Mouse (Mus musculus) kidney, embryonic 16.5 days (tissue): ENCODE measurements around the gene Crtc2. TPM values are rescaled to one million over a fixed set of nuclear protein-coding genes. Genes with fewer than 3 reads are reported as not detected.
"Not testable (repeated sequence)": the region's sequence is repeated elsewhere in the genome, so short reads cannot be mapped to it uniquely, and the experiment has no call there.

ENCODE experiments used
- ATAC-seq: fragments of 200-750 bp; cut with Nextera tagmentation; 2 replicates; pipeline ENCODE4 v1.8.0; 2017; ENCODE audit warnings: moderate TSS enrichment; ENCODE audit not compliant: low FRiP score, low TSS enrichment
- H3K27ac ChIP-seq: fragments of 300-500 bp; sonication (generic); 2 replicates; pipeline ENCODE4 v1.5.1; 2014; ENCODE audit warnings: low read length
- H3K27me3 ChIP-seq: fragments of 300-500 bp; sonication (generic); 2 replicates; pipeline ENCODE4 v1.6.1; 2014; ENCODE audit warnings: low read length, control low read depth, mixed read lengths; ENCODE audit not compliant: insufficient read depth
- H3K36me3 ChIP-seq: fragments of 300-500 bp; sonication (generic); 2 replicates; pipeline ENCODE4 v1.6.1; 2014; ENCODE audit warnings: low read length, control low read depth, mixed read lengths; ENCODE audit not compliant: insufficient read depth
- H3K4me1 ChIP-seq: fragments of 300-500 bp; sonication (generic); 2 replicates; pipeline ENCODE4 v1.6.1; 2014; ENCODE audit warnings: low read length, control low read depth, mixed read lengths; ENCODE audit not compliant: insufficient read depth
- H3K4me2 ChIP-seq: fragments of 300-500 bp; sonication (generic); replicated peaks from 2 replicates; pipeline ENCODE4 v1.6.1; 2014; ENCODE audit warnings: low read depth, low read length
- H3K4me3 ChIP-seq: fragments of 300-500 bp; sonication (generic); 2 replicates; pipeline ENCODE4 v1.5.1; 2014; ENCODE audit warnings: mild to moderate bottlenecking, low read length
- H3K9ac ChIP-seq: fragments of 300-500 bp; sonication (generic); replicated peaks from 2 replicates; pipeline ENCODE4 v1.6.1; 2014; ENCODE audit warnings: low read length
- H3K9me3 ChIP-seq: fragments of 300-500 bp; sonication (generic); 2 replicates; pipeline ENCODE4 v1.6.1; 2016; ENCODE audit warnings: low read length, control low read depth
- WGBS: fragments of 180-500 bp; shearing (Covaris S2); extraction: QIAGEN DNeasy Blood & Tissue Kit; methylation state at CpG from one replicate; pipeline ENCODE4 v1.1.7; 2014; 5-methylcytosine and 5-hydroxymethylcytosine counted together
- polyA plus RNA-seq: library from polyadenylated mRNA; unstranded; fragments of >200 nt; fragmentation: Nextera tagmentation; extraction: Ambion mirVana; gene quantifications from 2 replicates; pipeline ENCODE4 v1.2.1, GENCODE M21; 2015

Crtc2 gene
- polyA plus RNA-seq, 1 experiment from 2014 or later, result 24.8 TPM

DNA sequence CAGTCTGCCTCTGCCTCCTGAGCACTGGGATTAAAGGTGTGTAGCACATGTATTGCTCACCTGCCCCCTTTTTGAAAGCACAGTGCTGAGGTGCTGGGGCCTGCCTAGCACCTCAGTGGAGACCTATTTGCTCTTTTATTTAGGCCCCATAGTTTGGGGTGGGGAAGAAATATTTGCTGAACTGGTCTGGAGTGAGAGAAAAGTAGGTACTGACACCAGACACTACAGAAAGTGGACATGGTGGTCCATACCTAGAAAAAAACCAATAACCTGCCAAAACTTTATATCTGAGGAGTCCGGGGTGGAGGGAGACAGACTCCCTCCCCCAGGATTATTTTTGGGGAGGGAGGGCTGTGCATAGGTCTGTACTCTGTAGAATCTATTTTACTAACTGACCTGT lies 789 bp upstream of the Crtc2 start:
- not testable (repeated sequence) for H3K4me3 ChIP-seq, H3K27ac ChIP-seq, H3K9me3 ChIP-seq, H3K27me3 ChIP-seq, H3K4me2 ChIP-seq, H3K9ac ChIP-seq
- peaks cover 29% of the 10 kb centered on the region for H3K4me1 ChIP-seq
- peak; percentile 1; the same call in 1 of the 2 replicates for ATAC-seq
- H3K36me3 ChIP-seq, result peaks cover 25% of the 10 kb centered on the region
- 84% methylated on average over 1 of the region's 1 CpGs for WGBS

DNA sequence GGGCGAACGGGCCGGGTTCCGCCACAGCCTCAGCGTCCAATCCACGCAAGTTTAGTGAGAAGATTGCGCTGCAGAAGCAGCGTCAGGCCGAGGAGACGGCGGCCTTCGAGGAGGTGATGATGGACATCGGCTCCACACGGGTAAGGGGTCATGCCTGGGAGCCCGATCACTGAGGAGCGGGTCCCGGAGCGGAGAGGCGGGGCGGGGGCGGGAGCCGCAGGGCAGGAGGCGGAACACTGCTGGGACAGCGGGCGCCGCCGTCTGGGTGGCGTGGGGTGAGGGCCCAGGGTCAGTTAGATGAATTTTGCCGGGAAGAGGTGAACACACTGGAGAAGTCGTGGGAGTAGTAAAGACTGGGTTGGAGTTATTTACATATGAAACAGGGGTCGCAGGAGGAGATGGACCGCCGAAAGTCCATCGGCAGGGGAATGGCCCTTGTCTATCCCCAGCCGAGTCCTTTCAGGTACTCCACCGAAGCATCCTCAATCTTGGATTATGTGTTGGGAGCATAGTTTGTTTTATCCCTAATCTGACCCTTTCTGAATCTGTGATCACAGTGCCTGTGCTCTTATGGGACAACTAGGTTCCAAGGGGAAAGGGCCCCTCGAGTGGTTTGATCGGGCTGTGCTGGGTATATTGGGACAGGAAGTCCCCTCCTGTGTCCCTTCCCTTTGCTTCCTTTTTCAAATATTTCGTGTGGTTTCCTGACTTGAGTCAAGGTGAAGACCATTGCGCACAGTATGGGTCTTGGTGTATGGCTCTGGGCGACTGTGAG lies 643 bp downstream of the Crtc2 start:
- no peaks in the 10 kb centered on the region for H3K9me3 ChIP-seq
- peak overlapping the region; percentile 87 for H3K4me3 ChIP-seq
- H3K4me1 ChIP-seq, result peaks cover 17% of the 10 kb centered on the region
- under 1% methylated on average over 41 of the region's 41 CpGs for WGBS
- no peaks in the 10 kb centered on the region for H3K27me3 ChIP-seq
- peak overlapping the region; percentile 84 for H3K4me2 ChIP-seq
- peak overlapping the region; percentile 90 for H3K27ac ChIP-seq
- peak overlapping the region; percentile 95 for H3K9ac ChIP-seq
- ATAC-seq, result peak; percentile 80
- peaks cover 34% of the 10 kb centered on the region for H3K36me3 ChIP-seq

DNA sequence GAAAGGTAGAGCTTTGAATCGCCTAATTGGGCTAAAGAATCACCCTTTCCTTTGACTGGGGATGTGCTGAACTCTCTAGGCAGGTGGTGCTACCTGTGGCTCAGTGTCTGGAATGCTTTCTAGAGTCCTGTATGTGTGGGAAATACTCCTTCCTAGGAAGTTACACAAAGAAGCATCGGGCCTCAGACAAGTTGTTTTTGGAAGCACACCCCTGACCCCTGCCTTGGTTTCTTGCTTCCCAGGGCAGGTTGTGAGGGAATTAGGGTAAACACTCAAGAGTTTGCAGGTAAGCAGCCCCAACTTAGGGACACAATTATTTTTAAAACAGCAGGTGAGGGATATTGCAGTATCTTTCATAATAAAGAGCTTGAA lies 1.2 kb downstream of the Crtc2 start:
- Histone ChIP-seq H3K4me2 (peak overlapping the region; percentile 84), H3K9me3 (no peaks in the 10 kb centered on the region), H3K36me3 (peaks cover 39% of the 10 kb centered on the region), H3K4me1 (peaks cover 17% of the 10 kb centered on the region), H3K9ac (peak overlapping the region; percentile 95), H3K27ac (peak overlapping the region; percentile 90), H3K27me3 (no peaks in the 10 kb centered on the region), H3K4me3 (peak overlapping the region; percentile 87)
- WGBS, result 8% methylated on average over 2 of the region's 2 CpGs
- ATAC-seq, result no peak

DNA sequence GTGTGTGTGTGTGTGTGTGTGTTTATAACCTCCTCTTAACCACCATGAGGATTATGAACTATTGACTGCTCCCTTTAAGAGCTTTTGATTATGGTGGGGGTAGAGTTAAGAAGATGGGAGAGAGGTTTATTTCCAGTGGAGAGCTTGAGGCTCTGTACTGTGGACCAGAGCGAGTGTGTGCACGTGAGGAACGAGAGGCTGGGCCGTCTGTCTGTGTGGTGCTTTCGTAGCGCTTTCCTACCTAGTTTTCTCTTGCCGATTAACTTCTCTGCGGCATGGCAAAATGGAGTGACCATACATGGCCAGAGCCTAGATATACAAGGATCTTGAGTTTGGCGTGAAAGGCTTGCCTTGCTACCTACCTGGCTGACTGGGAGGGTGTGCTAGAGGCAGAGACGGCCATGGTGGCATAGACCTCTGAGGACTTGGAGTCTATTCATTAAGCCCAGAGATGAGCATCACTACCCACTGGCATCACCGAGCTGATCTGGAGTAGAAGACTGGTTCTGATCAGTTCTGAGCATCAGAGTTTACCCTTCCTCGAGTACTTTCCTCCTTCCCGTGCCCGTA lies 1.9 kb downstream of the Crtc2 start:
- WGBS, result 91% methylated on average over 14 of the region's 14 CpGs
- Histone ChIP-seq H3K4me3 (peak overlapping the region; percentile 87; the same call in 1 of the 2 replicates), H3K27ac (no peak overlapping the region), H3K9ac (no peak overlapping the region), H3K9me3 (no peaks in the 10 kb centered on the region), H3K4me2 (no peak overlapping the region), H3K4me1 (peaks cover 14% of the 10 kb centered on the region), H3K36me3 (peaks cover 38% of the 10 kb centered on the region), H3K27me3 (no peaks in the 10 kb centered on the region)
- ATAC-seq, result no peak

DNA sequence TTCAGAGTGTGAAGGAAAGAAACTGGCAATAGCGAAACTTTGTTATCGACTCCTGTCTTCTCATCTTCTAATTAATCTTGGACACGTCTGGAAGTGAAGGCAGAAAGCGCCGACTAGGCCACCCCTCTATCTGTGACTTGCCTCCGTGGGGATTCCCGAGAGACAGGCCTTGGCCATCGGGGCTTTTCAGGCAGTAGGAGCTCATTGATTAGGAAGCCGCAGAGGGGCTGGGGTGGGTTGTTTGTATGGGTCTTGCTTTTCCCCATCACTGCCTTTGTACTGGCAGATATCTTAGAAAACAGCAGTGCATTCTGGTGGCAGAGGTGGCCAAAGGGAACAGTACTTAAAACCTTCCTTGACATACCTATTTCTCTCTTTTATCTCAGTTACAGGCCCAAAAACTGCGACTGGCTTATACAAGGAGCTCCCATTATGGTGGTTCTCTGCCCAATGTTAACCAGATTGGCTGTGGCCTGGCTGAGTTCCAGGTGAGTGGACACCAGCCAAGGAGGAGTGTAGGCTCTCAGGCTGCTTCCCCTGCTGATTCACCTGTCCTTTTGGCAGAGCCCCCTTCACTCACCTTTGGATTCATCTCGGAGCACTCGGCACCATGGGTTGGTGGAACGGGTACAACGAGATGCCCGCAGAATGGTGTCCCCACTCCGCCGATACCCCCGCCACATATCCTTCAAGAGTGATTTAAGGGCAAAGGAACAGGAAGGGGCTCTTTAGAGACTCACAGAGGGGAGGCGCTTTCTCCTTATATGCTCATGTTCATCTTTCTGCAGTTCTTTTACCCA lies 3.0 kb downstream of the Crtc2 start:
- ATAC-seq, result no peak
- 91% methylated on average over 19 of the region's 19 CpGs for WGBS
- Histone ChIP-seq H3K36me3 (peaks cover 38% of the 10 kb centered on the region), H3K4me1 (peaks cover 13% of the 10 kb centered on the region), H3K4me2 (no peak overlapping the region), H3K9me3 (no peaks in the 10 kb centered on the region), H3K27ac (no peak overlapping the region), H3K9ac (no peak overlapping the region), H3K27me3 (no peaks in the 10 kb centered on the region), H3K4me3 (no peak overlapping the region)

DNA sequence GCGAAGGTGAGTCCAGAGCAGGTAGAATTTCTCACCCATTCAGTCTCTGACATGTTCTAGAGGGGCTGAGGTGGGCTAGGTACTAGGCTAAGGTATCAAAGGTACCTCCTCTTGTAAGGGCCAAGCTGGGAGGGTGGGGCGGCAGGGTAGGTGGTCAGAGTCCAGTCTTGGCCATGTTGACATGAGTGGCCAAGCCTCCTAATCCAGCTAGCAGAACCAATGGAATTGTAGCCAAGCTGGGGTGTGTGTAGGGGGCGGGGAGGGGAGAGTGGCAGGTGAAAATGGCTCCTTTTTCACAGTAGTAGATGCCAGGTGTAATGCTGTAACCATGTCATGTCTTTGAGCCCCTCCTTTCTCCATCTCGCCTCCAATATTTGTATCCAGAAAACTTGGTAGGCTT lies 4.6 kb downstream of the Crtc2 start:
- Histone ChIP-seq H3K4me3 (no peak overlapping the region), H3K4me2 (no peak overlapping the region), H3K9ac (no peak overlapping the region), H3K36me3 (peaks cover 51% of the 10 kb centered on the region), H3K27ac (no peak overlapping the region), H3K27me3 (no peaks in the 10 kb centered on the region), H3K9me3 (no peaks in the 10 kb centered on the region), H3K4me1 (peaks cover 13% of the 10 kb centered on the region)
- ATAC-seq, result no peak
- WGBS, result 94% methylated on average over 4 of the region's 4 CpGs

DNA sequence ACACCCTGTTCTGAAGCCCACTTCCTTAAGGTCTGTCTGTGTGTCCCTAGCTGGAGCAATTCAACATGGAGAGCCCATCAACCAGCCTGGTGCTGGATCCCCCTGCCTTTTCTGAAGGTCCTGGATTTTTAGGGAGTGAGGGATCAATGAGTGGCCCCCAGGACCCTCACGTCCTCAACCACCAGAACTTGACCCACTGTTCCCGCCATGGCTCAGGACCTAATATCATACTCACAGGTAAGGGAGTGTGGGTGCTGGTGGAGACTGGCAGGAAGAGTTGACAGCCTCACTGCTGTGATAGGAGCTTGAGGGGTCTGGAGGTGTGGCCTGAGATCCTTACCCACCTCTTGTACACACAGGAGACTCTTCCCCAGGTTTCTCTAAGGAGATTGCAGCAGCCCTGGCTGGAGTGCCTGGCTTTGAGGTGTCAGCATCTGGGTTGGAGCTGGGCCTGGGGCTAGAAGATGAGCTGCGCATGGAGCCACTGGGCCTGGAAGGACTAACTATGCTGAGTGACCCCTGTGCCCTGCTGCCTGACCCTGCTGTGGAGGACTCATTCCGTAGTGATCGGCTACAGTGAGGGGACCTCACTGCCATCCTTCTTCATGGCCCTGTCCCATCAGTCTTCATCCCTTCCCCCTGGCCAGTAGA lies 9.3 kb downstream of the Crtc2 start:
- H3K36me3 ChIP-seq, result peaks cover 49% of the 10 kb centered on the region
- no peak overlapping the region for H3K27ac ChIP-seq
- no peak overlapping the region for H3K4me2 ChIP-seq
- peaks cover 17% of the 10 kb centered on the region for H3K4me1 ChIP-seq
- H3K27me3 ChIP-seq, result no peaks in the 10 kb centered on the region
- H3K9me3 ChIP-seq, result no peaks in the 10 kb centered on the region
- H3K9ac ChIP-seq, result no peak overlapping the region
- no peak overlapping the region for H3K4me3 ChIP-seq
- no peak for ATAC-seq
- 92% methylated on average over 5 of the region's 5 CpGs for WGBS

DNA sequence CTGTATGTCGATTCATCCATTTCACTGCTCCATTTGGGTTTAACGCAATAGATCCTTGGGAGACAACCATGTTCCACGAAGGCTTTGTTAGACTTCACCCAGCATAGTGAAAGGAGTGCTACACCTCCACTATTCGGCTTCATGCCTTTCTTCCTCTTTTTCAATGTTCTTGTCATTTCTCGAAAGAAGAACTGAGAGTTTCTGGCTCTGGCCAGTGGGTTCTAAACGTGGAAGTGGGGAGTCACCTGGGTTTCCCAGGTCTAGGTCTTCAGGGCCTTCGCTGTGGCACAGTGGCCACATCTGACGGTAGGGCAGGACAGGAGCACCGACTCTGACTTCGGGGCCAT lies 10.7 kb downstream of the Crtc2 start:
- no peak for ATAC-seq
- Histone ChIP-seq H3K27me3 (no peaks in the 10 kb centered on the region), H3K9ac (peak overlapping the region; percentile 89), H3K9me3 (no peaks in the 10 kb centered on the region), H3K4me1 (peaks cover 17% of the 10 kb centered on the region), H3K4me2 (peak overlapping the region; percentile 95), H3K27ac (peak overlapping the region; percentile 97; the same call in 1 of the 2 replicates), H3K36me3 (peaks cover 35% of the 10 kb centered on the region), H3K4me3 (peak overlapping the region; percentile 89)
- 32% methylated on average over 10 of the region's 10 CpGs for WGBS

DNA sequence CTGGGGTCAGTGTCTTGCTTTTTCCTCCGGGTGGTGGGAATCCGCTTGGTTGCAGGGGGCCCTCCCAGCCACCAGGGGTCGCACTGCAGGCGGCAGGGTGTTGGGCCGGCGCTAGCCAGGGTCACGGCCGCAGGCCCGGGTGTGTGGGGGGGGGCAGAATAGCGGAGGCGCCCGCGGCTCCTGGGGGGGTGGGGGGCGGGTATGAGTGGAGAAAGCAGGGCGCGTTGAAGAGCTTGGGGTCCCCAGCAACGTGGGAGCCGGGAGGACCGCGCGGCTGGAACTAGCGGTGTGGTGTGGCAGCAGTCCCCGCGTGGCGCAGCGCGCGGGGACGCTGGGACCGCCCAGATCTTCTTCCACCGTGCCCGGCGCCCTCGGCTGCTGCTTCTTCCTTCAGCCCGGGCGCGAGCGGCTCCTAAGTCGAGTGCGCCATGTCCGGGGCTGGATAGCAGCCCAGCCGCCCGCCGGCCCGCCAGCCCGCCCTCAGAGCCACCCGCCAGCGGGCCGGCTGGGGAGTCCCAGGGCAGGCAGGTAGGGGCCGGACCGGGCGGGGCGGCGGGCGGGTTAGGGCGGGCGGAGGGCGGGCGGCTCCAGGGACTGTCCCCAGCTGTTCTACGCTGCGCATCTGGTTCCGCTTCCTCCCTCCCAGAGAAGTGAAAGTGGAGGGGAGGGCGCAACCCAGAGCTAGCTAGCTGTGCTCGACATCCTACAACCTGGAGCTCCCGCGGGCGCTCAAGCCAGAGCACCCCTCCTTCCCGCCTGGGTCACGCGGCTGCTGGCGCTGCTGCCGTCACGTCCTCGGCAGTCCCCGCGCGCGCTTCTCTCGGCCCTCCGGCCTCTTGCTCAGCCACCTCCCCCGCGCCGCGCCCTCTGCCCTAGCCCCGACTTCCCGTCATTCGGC lies 11.3 kb downstream of the Crtc2 start, which contains the start of gene Dennd4b:
Gene Dennd4b, plus strand, starts transcription at position 152 of the 898 bp plus-strand sequence.
- peak within 1 kb of the TSS; percentile 97 for H3K27ac ChIP-seq
- ATAC-seq, result peak; percentile 94
- no peaks in the 10 kb centered on the region for H3K9me3 ChIP-seq
- H3K4me3 ChIP-seq, result peak within 1 kb of the TSS; percentile 89
- H3K4me2 ChIP-seq, result peak within 1 kb of the TSS; percentile 95
- no peaks in the 10 kb centered on the region for H3K27me3 ChIP-seq
- peaks cover 17% of the 10 kb centered on the region for H3K4me1 ChIP-seq
- peak within 1 kb of the TSS; percentile 89 for H3K9ac ChIP-seq
- under 1% methylated on average over 72 of the region's 87 CpGs for WGBS
- peaks cover 28% of the 10 kb centered on the region for H3K36me3 ChIP-seq
